Mouse (Mus musculus): Measurements from ENCODE around the gene Ubb.

The Ubb gene

GRCm38 (mm10) chr11:62591026-62591425, 40.1 kb downstream of the Ubb start:
- DNase-seq = no peak

GRCm38 (mm10) chr11:62591904-62592575, 41.1 kb downstream of the Ubb start:
- DNase-seq = peak; percentile 30

- DNase-seq = no peak
Measured at GRCm38 (mm10) chr11:62598571-62598970, 47.6 kb downstream of the Ubb start.

- DNase-seq = peak; percentile 47
Measured at GRCm38 (mm10) chr11:62601732-62602618, 51.0 kb downstream of the Ubb start.

Measured in embryo, embryonic 11 days (tissue).